Mouse (Mus musculus) heart, embryonic 12.5 days (tissue): Measurements from ENCODE around the gene Zbtb26. TPM values are rescaled to one million over a fixed set of nuclear protein-coding genes. Genes with fewer than 3 reads are reported as not detected.
A peak's percentile ranks its signal among the peaks of the same experiment; 100 is the strongest.

Experiments
- ATAC-seq: fragments of 200-750 bp; cut with Nextera tagmentation; 2 replicates; pipeline ENCODE4 v1.8.0; 2017; ENCODE audit warnings: moderate TSS enrichment, moderate library complexity; ENCODE audit not compliant: insufficient number of reproducible peaks, low FRiP score
- H3K27ac ChIP-seq: fragments of 300-500 bp; sonication (generic); 2 replicates; pipeline ENCODE4 v1.5.1; 2016; ENCODE audit warnings: mild to moderate bottlenecking, moderate library complexity; ENCODE audit not compliant: poor library complexity, severe bottlenecking
- H3K27me3 ChIP-seq: fragments of 300-500 bp; sonication (generic); replicated peaks from 2 replicates; pipeline ENCODE4 v1.6.1; 2016; ENCODE audit warnings: mild to moderate bottlenecking, moderate library complexity
- H3K36me3 ChIP-seq: fragments of 300-500 bp; sonication (generic); 2 replicates; pipeline ENCODE4 v1.6.1; 2016; ENCODE audit warnings: mild to moderate bottlenecking, moderate library complexity
- H3K4me1 ChIP-seq: fragments of 300-500 bp; sonication (generic); replicated peaks from 2 replicates; pipeline ENCODE4 v1.6.1; 2016; ENCODE audit warnings: mild to moderate bottlenecking
- H3K4me2 ChIP-seq: fragments of 300-500 bp; sonication (generic); 2 replicates; pipeline ENCODE4 v1.6.1; 2016; ENCODE audit warnings: mild to moderate bottlenecking, moderate library complexity
- H3K4me3 ChIP-seq: fragments of 300-500 bp; sonication (generic); 2 replicates; pipeline ENCODE4 v1.5.1; 2016; ENCODE audit warnings: mild to moderate bottlenecking
- H3K9ac ChIP-seq: fragments of 300-500 bp; sonication (generic); 2 replicates; pipeline ENCODE4 v1.6.1; 2016; ENCODE audit warnings: mild to moderate bottlenecking, moderate library complexity
- H3K9me3 ChIP-seq: fragments of 300-500 bp; sonication (generic); replicated peaks from 2 replicates; pipeline ENCODE4 v1.6.1; 2016; ENCODE audit warnings: mild to moderate bottlenecking, moderate library complexity
- WGBS: fragments of 180-500 bp; shearing (Covaris S2); methylation state at CpG from one replicate; pipeline ENCODE4 v1.1.7; 2016; 5-methylcytosine and 5-hydroxymethylcytosine counted together
- polyA plus RNA-seq: library from polyadenylated mRNA; unstranded; fragments of >200 nt; fragmentation: Nextera tagmentation; extraction: Ambion mirVana; gene quantifications from 2 replicates; pipeline ENCODE4 v1.2.1, GENCODE M21; 2016

Gene Zbtb26
- polyA plus RNA-seq, 1 experiment from 2014 or later: 7.2 TPM

DNA sequence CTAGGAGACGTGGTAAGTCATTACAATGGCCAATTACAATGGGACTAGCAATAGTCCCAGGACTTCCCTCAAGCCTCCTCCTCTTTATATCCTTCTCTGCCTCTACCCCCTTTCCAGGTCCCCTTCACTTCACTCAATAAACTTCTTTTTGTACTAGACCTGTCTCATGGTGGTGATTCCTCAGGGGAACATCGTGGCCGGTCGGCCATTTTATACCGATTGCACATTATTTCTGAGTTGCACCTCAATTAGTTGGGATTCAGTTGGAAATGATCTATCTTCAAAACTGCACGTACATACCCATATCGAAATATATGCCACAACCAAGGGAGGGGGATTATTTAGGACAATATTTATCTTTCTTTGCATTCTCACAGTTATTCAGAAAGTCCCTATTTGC is 11.3 kb downstream of the Zbtb26 start:
- Histone ChIP-seq H3K27me3 (no peaks in the 10 kb centered on the region), H3K4me2 (peak overlapping the region; percentile 81), H3K4me1 (peaks cover 10% of the 10 kb centered on the region), H3K4me3 (peak overlapping the region; percentile 75), H3K36me3 (peaks cover 28% of the 10 kb centered on the region), H3K9ac (peak overlapping the region; percentile 78), H3K27ac (peak overlapping the region; percentile 89; the same call in 1 of the 2 replicates), H3K9me3 (no peaks in the 10 kb centered on the region)
- 30% methylated on average over 7 of the region's 7 CpGs for WGBS
- 0 out of 2 replicates have a peak, but pooled peaks have one; percentile 0 for ATAC-seq

DNA sequence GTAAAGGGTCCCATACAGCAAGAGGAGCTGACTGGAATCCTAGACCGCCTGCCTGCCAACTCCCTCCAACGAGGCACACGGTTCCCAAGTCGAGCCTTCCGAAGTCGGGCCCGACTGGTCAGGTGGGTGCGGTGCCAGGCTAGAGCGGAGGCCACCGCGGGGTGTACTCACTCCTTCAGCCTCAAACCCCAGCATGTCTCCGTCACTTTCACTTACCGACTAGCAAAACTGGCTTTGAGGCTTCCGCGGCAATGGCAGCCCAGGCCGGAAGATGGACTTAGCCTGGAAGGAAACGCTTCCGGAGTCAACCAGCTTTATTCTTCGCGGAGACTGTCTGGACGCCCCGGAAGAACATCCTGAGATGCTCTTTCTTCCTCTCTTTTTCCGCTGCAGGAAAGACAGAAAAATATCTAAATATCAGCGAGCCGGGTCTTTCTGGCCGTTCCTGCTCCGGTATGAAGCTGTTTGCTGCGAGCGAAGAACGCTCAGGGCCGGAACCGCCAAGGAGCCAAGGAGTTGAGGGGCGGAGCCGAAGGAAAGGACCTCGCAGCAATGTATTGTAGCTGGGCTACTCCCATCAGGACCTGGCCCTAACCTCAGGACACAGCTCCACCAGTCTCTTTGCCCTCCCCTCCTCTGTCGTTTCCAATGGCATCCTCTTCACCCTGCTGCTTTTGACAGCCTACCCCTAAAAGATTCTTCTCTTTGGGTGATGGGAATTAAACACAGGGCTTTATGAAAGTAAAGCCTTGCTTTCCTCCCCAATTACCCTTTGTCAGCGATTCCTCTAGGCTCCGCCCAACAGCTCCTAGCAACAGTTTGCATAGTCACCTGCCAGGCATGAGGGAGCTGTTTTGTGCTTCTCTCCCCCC is 12.1 kb downstream of the Zbtb26 start:
- Histone ChIP-seq H3K9me3 (no peaks in the 10 kb centered on the region), H3K36me3 (peaks cover 20% of the 10 kb centered on the region), H3K4me3 (peak overlapping the region; percentile 75), H3K9ac (peak overlapping the region; percentile 78), H3K4me1 (peaks cover 10% of the 10 kb centered on the region), H3K27me3 (no peaks in the 10 kb centered on the region), H3K27ac (peak overlapping the region; percentile 89), H3K4me2 (peak overlapping the region; percentile 81)
- under 1% methylated on average over 38 of the region's 38 CpGs for WGBS
- ATAC-seq: peak; percentile 94

- Histone ChIP-seq H3K9ac (no peak overlapping the region), H3K4me3 (no peak overlapping the region), H3K4me2 (no peak overlapping the region), H3K36me3 (peaks cover 9% of the 10 kb centered on the region), H3K9me3 (no peaks in the 10 kb centered on the region), H3K27ac (no peak overlapping the region), H3K4me1 (no peaks in the 10 kb centered on the region; the same call in 1 of the 2 replicates), H3K27me3 (no peaks in the 10 kb centered on the region)
- 60% methylated on average over 3 of the region's 3 CpGs for WGBS
- no peak for ATAC-seq
These were observed 19.3 kb downstream of the Zbtb26 start for GRCm38 (mm10) chr2:37423671-37424070.

GRCm38 (mm10) chr2:37422306-37423304 is 20.3 kb downstream of the Zbtb26 start, which contains the start of gene Rc3h2:
TSS of gene Rc3h2 (minus strand) at chr2:37422903.
- Histone ChIP-seq H3K4me3 (peak within 1 kb of the TSS; percentile 96), H3K36me3 (peaks cover 3% of the 10 kb centered on the region; the same call in 1 of the 2 replicates), H3K9ac (peak within 1 kb of the TSS; percentile 97), H3K9me3 (no peaks in the 10 kb centered on the region), H3K4me1 (no peaks in the 10 kb centered on the region; the same call in 1 of the 2 replicates), H3K27me3 (no peaks in the 10 kb centered on the region), H3K27ac (peak within 1 kb of the TSS; percentile 99), H3K4me2 (peak within 1 kb of the TSS; percentile 79)
- WGBS: under 1% methylated on average over 73 of the region's 75 CpGs
- ATAC-seq: peak; percentile 99

GRCm38 (mm10) chr2:37421903-37422302 is 21.0 kb downstream of the Zbtb26 start:
- ATAC-seq: no peak
- H3K4me2 ChIP-seq: peak overlapping the region; percentile 79
- no peaks in the 10 kb centered on the region for H3K9me3 ChIP-seq
- 0 out of 2 replicates have a peak, but pooled peaks cover 3% of the 10 kb centered on the region for H3K36me3 ChIP-seq
- no peaks in the 10 kb centered on the region; the same call in 1 of the 2 replicates for H3K4me1 ChIP-seq
- no peaks in the 10 kb centered on the region for H3K27me3 ChIP-seq
- H3K4me3 ChIP-seq: peak overlapping the region; percentile 96
- 12% methylated on average over 3 of the region's 3 CpGs for WGBS
- H3K27ac ChIP-seq: peak overlapping the region; percentile 99
- peak overlapping the region; percentile 97 for H3K9ac ChIP-seq

- WGBS: 75% methylated on average over 1 of the region's 1 CpGs
These were observed 47.4 kb downstream of the Zbtb26 start for GRCm38 (mm10) chr2:37395539-37395938.

GRCm38 (mm10) chr2:37382921-37383320 is 60.0 kb downstream of the Zbtb26 start:
- peaks cover 35% of the 10 kb centered on the region for H3K36me3 ChIP-seq
- H3K4me2 ChIP-seq: no peak overlapping the region
- 91% methylated on average over 9 of the region's 9 CpGs for WGBS
- H3K9me3 ChIP-seq: no peaks in the 10 kb centered on the region
- ATAC-seq: no peak
- no peaks in the 10 kb centered on the region for H3K4me1 ChIP-seq
- H3K9ac ChIP-seq: no peak overlapping the region
- no peak overlapping the region for H3K27ac ChIP-seq
- no peaks in the 10 kb centered on the region for H3K27me3 ChIP-seq
- no peak overlapping the region for H3K4me3 ChIP-seq

More at GRCm38 (mm10) chr2:37395539-37395938, 47.4 kb downstream of the Zbtb26 start:
- Histone ChIP-seq H3K27me3 (no peaks in the 10 kb centered on the region), H3K9ac (no peak overlapping the region), H3K27ac (no peak overlapping the region), H3K4me2 (no peak overlapping the region), H3K9me3 (no peaks in the 10 kb centered on the region), H3K36me3 (peaks cover 35% of the 10 kb centered on the region), H3K4me1 (no peaks in the 10 kb centered on the region), H3K4me3 (no peak overlapping the region)
- ATAC-seq: no peak

Other genes starting within 250 kb of the Zbtb26 start
- not detected in 2 replicates for gene Olfr366, start 231.6 kb downstream of the Zbtb26 start, polyA plus RNA-seq
- not detected in 2 replicates for gene Olfr368, start 116.6 kb downstream of the Zbtb26 start, polyA plus RNA-seq
- gene Pdcl, start 83.8 kb downstream of the Zbtb26 start, polyA plus RNA-seq: 38.4 and 40.6 TPM in 2 replicates
- 14.6 and 17.5 TPM in 2 replicates for gene Rc3h2, start 20.2 kb downstream of the Zbtb26 start, polyA plus RNA-seq
- gene Zbtb6, start within 50 bp of the Zbtb26 start, polyA plus RNA-seq: 4.7 and 5.4 TPM in 2 replicates
- 37.2 and 39.2 TPM in 2 replicates for gene Rabgap1, start 144 bp upstream of the Zbtb26 start, polyA plus RNA-seq
- gene Gpr21, start 73.2 kb upstream of the Zbtb26 start, polyA plus RNA-seq: 0.86 and 1.2 TPM in 2 replicates